Mouse (Mus musculus): ENCODE results near the gene Tprgl. TPM values are rescaled to one million over a fixed set of nuclear protein-coding genes. Genes with fewer than 3 reads are reported as not detected.

Gene Tprgl
- total RNA-seq, 2 experiments from 2014 or later: 129 to 134 TPM

DNA sequence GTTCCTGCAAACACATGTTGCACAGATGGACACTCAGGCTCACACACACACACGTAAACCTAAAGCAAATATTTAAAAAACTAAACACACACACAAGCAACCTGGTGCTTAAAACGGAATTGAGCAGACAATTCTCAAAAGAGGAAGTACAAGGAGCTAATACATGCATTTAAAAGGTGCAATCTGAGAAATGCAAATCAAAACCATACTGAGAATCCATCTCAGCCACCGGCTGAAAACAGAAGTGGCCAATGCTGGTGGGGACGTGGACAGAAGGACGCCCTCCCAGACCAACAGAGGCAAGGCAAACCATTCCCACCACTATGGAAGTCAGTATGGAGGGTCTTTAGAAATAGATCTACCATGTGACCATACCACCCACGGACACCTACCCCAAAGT, 36.9 kb downstream of the Tprgl start:
- intact Hi-C loops (cut with DNase I): no loop called here
- no peak for DNase-seq

GRCm38 (mm10) chr4:154122374-154122773, 38.1 kb downstream of the Tprgl start:
- no peak for DNase-seq
- intact Hi-C loops (cut with DNase I): no loop called here

- intact Hi-C loops (cut with DNase I): no loop called here
- DNase-seq: no peak
These were observed 38.7 kb downstream of the Tprgl start for GRCm38 (mm10) chr4:154121800-154122199.

DNA sequence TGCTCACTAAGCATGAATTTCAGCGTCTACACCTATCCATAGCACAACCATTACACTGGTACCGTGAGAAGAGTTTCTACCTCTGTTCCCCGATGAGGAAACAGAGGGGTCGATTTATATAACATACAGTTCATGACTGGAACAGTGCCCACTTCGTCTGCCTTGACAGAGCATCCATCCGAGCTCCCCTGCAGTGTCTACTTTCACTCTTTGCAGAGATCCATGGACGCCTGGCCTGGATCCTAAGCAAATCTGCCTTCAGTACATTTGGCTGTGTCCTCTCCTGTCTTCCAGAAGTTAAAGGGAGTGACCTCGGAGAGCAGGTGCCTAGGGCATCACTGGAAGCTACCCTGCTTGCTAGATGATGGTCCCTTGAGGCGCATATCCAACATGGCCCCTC, 41.3 kb downstream of the Tprgl start:
- intact Hi-C loops (cut with DNase I): no loop called here
- DNase-seq: no peak

- no peak for DNase-seq
- intact Hi-C loops (cut with DNase I): no loop called here
These were observed 41.7 kb downstream of the Tprgl start for GRCm38 (mm10) chr4:154118782-154119181.

- no peak for DNase-seq
- intact Hi-C loops (cut with DNase I): no loop called here
These were observed 44.0 kb downstream of the Tprgl start for GRCm38 (mm10) chr4:154116421-154116820.

- intact Hi-C loops (cut with DNase I): loop anchor here (5.0 kb wide), 1 partner anchor 43 kb away; no protein-coding TSS in a partner anchor
- DNase-seq: no peak
These were observed 50.6 kb downstream of the Tprgl start for GRCm38 (mm10) chr4:154109850-154110243.

DNA sequence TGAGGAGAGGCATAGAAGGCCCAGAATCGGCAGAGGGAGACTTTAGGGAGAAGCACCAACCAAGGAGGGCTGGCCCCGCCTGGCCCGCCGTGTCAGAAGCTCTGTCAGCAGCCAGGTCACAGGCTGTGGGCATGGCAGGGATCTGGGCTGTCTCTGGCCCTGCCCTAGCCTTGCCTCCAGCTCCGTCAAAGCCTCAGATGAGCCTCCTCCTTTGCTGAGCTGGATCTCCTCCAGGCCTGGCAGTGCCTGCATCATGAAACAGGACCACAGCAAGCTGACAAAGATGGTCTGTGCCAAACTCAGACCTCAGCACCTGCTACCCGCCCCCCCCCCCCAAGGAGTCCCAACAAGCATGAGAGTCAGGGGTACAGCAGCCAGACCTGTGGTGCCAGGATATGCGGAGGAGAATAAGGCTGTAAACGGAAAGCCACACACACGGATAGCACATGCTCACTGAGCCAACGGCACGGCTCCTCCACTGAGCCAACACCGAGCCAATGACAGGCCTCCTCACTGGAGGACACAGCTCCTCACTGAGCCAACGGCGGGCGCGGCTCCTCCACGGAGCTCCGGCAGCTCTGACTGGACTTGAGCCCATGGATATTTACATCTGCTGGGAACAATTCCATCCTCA, 51.1 kb downstream of the Tprgl start:
- DNase-seq: peak in 1 of 2 experiments; percentile 9
- intact Hi-C loops (cut with DNase I): loop anchor here (5.0 kb wide), 1 partner anchor 42 kb away; no protein-coding TSS in a partner anchor

Other genes with a start within 250 kb of the Tprgl start
- gene A430005L14Rik, start 203.4 kb downstream of the Tprgl start, total RNA-seq (2021): 10 to 100 TPM; 12.3 to 16.4 TPM
- gene Dffb, start 185.5 kb downstream of the Tprgl start, total RNA-seq (2021): 1 to 10 TPM; 4.7 to 4.8 TPM
- gene Cep104, start 185.5 kb downstream of the Tprgl start, total RNA-seq (2021): 10 to 100 TPM; 23.6 to 24.4 TPM
- gene Lrrc47, start 148.9 kb downstream of the Tprgl start, total RNA-seq (2021): 10 to 100 TPM; 38.6 to 42.2 TPM
- 10 to 100 TPM in 1 of 2 experiments, 1 to 10 TPM in 1; 8.6 to 10.3 TPM for gene Smim1, start 134.4 kb downstream of the Tprgl start, total RNA-seq (2021)
- gene Ccdc27, start 118.0 kb downstream of the Tprgl start, total RNA-seq (2021): not detected
- under 1 TPM in 1 of 2 experiments, not detected in 1; 0.05 TPM for gene Trp73, start 20.5 kb downstream of the Tprgl start, total RNA-seq (2021)
- 10 to 100 TPM; 10.2 to 13.2 TPM for gene Wrap73, start 18.3 kb downstream of the Tprgl start, total RNA-seq (2021)
- gene Megf6, start 10.1 kb upstream of the Tprgl start, total RNA-seq (2021): 10 to 100 TPM; 33.8 to 41.5 TPM
- gene Arhgef16, start 141.0 kb upstream of the Tprgl start, total RNA-seq (2021): 1 to 10 TPM in 1 of 2 experiments, under 1 TPM in 1; 0.77 to 1.4 TPM
- gene B230104I21Rik, start 175.5 kb upstream of the Tprgl start, total RNA-seq (2021): not detected

All from heart, postnatal 10 days (tissue).